Mouse (Mus musculus): ENCODE data around the gene Prkar2a.

DNA sequence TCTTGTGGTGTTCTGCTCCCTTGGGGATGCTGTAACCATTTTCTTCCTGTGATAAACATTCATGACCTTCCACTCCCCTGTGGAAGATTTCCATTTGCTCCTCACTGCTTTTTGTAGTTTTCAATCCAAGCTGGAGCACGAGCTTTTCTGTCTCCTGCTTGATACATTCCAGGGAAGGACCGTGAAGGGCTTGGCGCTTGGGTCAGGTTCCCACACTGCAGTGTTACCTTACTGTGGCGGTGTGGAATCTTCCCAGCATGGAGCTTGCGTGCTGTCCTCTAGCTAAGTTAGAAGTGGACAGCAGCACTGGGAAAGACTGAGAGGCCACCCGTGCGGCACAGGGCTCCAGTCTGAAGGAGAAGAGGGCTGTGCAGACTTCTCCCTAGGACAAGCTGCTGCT lies 15.5 kb downstream of the Prkar2a start:
- TF ChIP-seq CTCF (IDR thresholded peaks at IDR 0.05) (no peak), EP300 (IDR thresholded peaks at IDR 0.05) (no peak)

Measured in lung, postnatal 0 days (tissue).